Mouse (Mus musculus): ENCODE measurements around the gene Zfp219. TPM values are rescaled to one million over a fixed set of nuclear protein-coding genes. Genes with fewer than 3 reads are reported as not detected.

Gene Zfp219
- 10 to 100 TPM; 10.5 to 15.3 TPM for total RNA-seq (2023)

DNA sequence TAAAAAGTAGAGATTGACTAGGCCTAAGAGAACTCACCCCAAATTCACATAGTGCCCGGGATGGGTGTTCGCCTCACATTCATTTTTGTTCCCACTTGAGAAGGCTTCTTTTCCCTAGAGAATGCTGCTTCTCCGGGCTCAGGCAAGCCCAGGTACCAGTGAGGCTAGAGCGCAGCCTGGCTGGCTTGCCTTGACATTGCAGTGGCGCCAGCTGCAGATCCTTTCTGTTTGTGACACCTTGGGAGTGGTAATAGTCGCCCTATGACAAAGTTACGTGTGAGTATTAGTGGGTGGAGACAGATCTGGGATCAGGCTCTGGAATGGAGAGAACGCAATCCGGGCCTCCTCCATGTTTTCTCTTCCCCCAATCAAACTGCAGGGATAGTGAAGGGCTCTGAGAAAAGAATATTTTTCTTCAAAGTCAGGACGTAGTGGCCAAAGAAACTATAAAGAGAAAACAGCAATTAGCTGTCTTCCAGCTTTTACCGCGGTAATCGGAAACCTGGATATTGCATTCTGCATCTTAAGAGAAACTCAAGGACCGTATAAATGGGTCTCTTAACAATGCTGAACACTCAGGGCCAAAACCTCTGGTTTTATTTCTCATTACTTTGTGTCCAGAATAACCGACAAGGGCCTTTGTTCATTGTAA lies at the start of gene Zfp219:
TSS of gene Zfp219 (minus strand) at position 248 of the 652 bp plus-strand sequence.

DNA sequence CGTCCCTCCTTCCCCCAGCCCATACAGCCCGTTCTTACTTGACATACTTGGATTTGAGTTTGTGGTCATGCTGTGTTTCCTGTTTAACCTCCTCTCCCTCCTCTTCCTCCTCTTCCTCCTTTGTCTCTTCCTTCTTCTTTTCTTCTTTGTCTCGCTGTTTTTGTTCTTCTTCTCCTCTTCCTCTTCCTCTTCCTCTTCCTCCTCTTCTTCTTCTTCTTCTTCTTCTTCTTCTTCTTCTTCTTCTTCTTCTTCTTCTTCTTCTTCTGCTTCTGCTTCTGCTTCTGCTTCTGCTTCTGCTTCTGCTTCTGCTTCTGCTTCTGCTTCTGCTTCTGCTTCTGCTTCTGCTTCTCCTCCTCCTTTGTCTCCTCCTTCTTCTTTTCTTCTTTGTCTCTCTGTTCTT lies 21.8 kb upstream of the Zfp219 start, which contains the start of gene Olfr221:
TSS of gene Olfr221 (minus strand) at position 101 of the 400 bp plus-strand sequence.

DNA sequence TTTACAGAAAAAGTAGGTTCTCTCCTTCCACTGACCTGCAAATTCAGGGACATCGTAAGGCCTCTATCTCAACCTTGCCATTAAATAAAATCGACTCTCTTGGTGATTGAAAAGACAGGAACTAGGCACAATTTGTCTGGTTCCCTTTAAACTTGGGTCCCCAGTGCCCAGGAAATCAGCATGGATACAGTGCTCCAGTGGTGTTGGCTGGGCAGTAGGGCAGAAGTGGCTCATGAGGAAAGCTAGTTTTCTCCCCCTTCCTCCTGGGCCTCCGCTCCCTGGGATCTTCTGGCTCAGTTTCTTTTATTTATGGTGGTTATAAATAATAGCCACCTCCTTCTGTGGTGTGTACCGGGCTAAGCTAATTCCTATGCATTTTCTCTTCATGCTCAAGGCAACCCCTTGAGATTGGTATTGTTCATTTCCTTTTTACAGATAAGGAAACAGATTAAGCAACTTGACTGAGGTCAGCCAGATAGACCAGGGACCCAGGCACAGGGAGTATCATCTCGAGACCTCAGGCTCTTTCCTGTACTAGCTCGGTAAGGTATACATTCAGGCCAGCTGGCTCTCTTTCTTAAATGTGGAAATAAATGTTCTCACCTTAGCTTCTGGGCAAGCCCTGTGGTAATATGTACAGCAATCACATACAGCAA lies 5.0 kb downstream of the Zfp219 start, which contains the start of gene Tmem253:
TSS of gene Tmem253 (plus strand) at position 214 of the 656 bp plus-strand sequence.

DNA sequence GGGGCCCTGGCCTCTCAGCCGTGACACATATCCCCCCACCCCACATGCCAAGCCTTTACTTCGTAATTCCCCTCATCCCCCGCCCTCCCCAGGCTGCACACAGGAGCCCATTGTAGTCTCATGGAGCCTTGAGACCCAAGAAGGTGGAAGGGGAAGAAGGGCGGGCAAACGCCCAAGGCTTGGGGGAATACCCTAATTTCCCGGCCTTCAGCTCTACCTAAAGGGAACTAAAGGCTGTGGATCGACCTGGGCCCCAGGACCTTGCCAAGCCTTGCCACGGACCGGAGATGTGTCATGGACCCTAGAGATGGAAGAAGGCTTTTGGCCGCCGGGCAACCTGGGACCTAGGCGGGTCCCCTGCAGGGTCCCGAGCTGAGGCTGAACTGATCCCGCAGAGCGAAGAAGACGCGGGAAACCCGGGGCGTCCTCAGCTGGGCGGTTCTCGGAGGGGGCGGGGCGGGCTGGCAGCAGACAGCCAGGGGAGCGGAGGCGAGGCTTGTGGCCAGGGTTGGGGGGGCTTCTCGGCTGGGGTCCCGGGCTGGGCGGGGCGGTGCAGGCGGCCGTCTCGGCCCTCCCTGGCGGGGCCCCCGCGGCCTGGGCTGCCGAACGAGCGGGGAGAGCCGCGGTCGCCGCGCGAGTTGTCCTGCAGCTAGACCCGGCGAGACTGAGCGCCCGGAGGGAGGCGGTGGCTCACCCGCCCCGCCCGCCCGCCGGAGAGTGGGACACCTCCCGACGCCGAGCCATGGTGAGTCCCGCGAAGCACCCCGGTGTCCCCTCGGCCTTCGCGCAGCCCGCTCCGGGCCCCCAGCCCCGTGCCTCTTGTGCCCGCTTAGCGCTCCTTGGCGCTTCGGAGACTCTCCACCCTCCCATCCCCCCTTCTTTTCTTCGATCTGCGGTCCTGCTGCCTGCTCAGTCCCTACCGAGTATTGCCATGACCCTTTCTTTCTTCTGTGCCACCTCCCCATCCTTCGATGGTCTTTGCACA lies 36.0 kb downstream of the Zfp219 start, which contains the start of gene Arhgef40:
TSS of gene Arhgef40 (plus strand) at position 473 of the 985 bp plus-strand sequence.

Other genes with a start within 250 kb of the Zfp219 start
- not detected for gene Ang4, start 247.1 kb downstream of the Zfp219 start, total RNA-seq (2023)
- gene AY358078, start 220.7 kb downstream of the Zfp219 start, total RNA-seq (2023): not detected
- not detected for gene Ear6, start 167.0 kb downstream of the Zfp219 start, total RNA-seq (2023)
- 10 to 100 TPM; 54.9 to 75.6 TPM for gene Mettl17, start 135.9 kb downstream of the Zfp219 start, total RNA-seq (2023)
- gene Slc39a2, start 127.8 kb downstream of the Zfp219 start, total RNA-seq (2023): 1 to 10 TPM in 1 of 2 experiments, under 1 TPM in 1; 0.92 to 1.5 TPM
- gene Ndrg2, start 106.6 kb downstream of the Zfp219 start, total RNA-seq (2023): not detected
- gene Tppp2, start 102.3 kb downstream of the Zfp219 start, total RNA-seq (2023): not detected
- not detected for gene Rnase13, start 98.0 kb downstream of the Zfp219 start, total RNA-seq (2023)
- gene Arhgef40, start 36.0 kb downstream of the Zfp219 start, total RNA-seq (2023): under 1 TPM; 0.74 to 0.93 TPM
- gene Tmem253, start 5.1 kb downstream of the Zfp219 start, total RNA-seq (2023): 1 to 10 TPM in 1 of 2 experiments, not detected in 1; 1.4 TPM
- gene Olfr221, start 21.7 kb upstream of the Zfp219 start, total RNA-seq (2023): not detected
- 100 to 1,000 TPM; 383 to 402 TPM for gene Hnrnpc, start 83.3 kb upstream of the Zfp219 start, total RNA-seq (2023)
- gene Rpgrip1, start 90.0 kb upstream of the Zfp219 start, total RNA-seq (2023): 10 to 100 TPM; 43.9 to 52.4 TPM
- 10 to 100 TPM; 74.7 to 77.2 TPM for gene Supt16, start 176.7 kb upstream of the Zfp219 start, total RNA-seq (2023)
- 100 to 1,000 TPM; 291 to 342 TPM for gene Chd8, start 237.0 kb upstream of the Zfp219 start, total RNA-seq (2023)